Comparison of ENCODE assay signal across 21 mouse cellular contexts in the genomic region with DNA sequence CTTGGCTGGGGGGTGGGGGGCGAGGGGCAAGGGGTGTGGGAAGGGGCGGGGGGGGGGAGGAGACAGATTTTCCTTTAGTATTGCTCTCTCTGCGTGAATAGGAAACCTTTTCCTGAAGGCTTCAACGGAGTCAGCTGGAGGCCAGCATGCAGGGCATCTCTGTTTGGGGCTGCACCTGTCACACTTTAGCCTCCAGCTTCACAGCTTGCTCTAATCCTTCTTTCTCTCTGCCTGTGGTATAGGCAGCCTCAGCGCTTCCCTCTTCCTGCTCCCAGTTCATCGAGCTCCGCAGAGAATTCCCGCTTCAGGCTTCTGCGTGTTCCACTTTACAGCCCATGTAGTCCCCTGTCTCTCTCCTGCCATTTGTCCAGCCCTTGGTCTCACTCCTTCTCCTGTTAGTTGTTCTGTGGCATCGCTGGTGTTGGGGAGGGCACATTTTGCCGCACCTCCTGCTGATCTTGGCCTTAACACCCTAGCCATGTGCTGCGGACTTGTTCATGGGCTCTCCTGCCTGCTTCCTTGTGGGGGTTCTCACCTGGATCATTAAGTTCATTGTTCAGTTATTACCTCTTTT. TPM values are rescaled to one million over a fixed set of nuclear protein-coding genes. Genes with fewer than 3 reads are reported as not detected.
DNase-seq lines count a peak whose midpoint lies in the region; ATAC-seq lines count a peak whose summit lies in the region.
"Had no signal": no experiment of that assay in that cellular context is flagged by ENCODE, and none has a peak within 500 bp of the region (broad histone marks: within the 10 kb centered on the region; RNA-seq: fewer than 3 reads in every experiment).

No protein-coding gene starts in this region.

- no peak overlapping the region for H3K4me2 ChIP-seq in limb, embryonic 12.5 days
- H3K4me2 ChIP-seq in midbrain, embryonic 16.5 days (ENCODE audit: low read length): no peak overlapping the region
- H3K4me2 ChIP-seq: neural tube, embryonic 12.5 days had no signal

- peak overlapping the region; percentile 8; the same call in 1 of the 2 replicates for H3K9ac ChIP-seq in limb, embryonic 12.5 days (replicated peaks)
- H3K9ac ChIP-seq in midbrain, embryonic 16.5 days (ENCODE audit: low read depth, low read length): no peak overlapping the region
- H3K9ac ChIP-seq: neural tube, embryonic 12.5 days had no signal

- 23% methylated on average over 12 of the region's 12 CpGs for WGBS in limb, embryonic 12.5 days
- 18% methylated on average over 12 of the region's 12 CpGs for WGBS in limb, embryonic 10.5 days
- WGBS in midbrain, embryonic 16.5 days: 20% methylated on average over 10 of the region's 12 CpGs

- H3K4me1 ChIP-seq in limb, embryonic 12.5 days (replicated peaks): peaks cover 10% of the 10 kb centered on the region
- peaks cover 6% of the 10 kb centered on the region; the same call in 1 of the 2 replicates for H3K4me1 ChIP-seq in limb, embryonic 10.5 days
- peaks cover 5% of the 10 kb centered on the region; the same call in 1 of the 2 replicates for H3K4me1 ChIP-seq in midbrain, embryonic 16.5 days (ENCODE audit: control insufficient read depth, insufficient read depth, low read length)
- H3K4me1 ChIP-seq: neural tube, embryonic 12.5 days had no signal

- no peak overlapping the region for H3K4me3 ChIP-seq in limb, embryonic 12.5 days (replicated peaks)
- H3K4me3 ChIP-seq in limb, embryonic 10.5 days: no peak overlapping the region
- no peak overlapping the region for H3K4me3 ChIP-seq in midbrain, embryonic 16.5 days (ENCODE audit: low read depth, low read length)
- H3K4me3 ChIP-seq: erythroblast, embryonic 14.5 days; neural tube, embryonic 12.5 days had no signal

- peak; percentile 90 for ATAC-seq in cerebellum, adult (ENCODE audit: insufficient number of reproducible peaks, low FRiP score, low TSS enrichment)
- ATAC-seq in limb, embryonic 12.5 days (ENCODE audit: insufficient number of reproducible peaks, insufficient read depth, low FRiP score, low TSS enrichment, low read depth): no peak
- ATAC-seq in midbrain, embryonic 16.5 days: peak; percentile 36; the same call in 1 of the 2 replicates
- ATAC-seq: CD4-positive, CD25-positive, alpha-beta regulatory T cell, adult 4 months had no signal

- H3K36me3 ChIP-seq in limb, embryonic 12.5 days: no peaks in the 10 kb centered on the region
- no peaks in the 10 kb centered on the region for H3K36me3 ChIP-seq in limb, embryonic 10.5 days
- no peaks in the 10 kb centered on the region for H3K36me3 ChIP-seq in midbrain, embryonic 16.5 days (ENCODE audit: control insufficient read depth, insufficient read depth, low read length)
- H3K36me3 ChIP-seq: G1E; neural tube, embryonic 12.5 days had no signal

- DNase-seq in cerebellum, postnatal 4 days (ENCODE audit: low spot score in 2 of 2): no peak
- no peak for DNase-seq in limb, embryonic 10.5 days (ENCODE audit: low spot score)
- DNase-seq in cerebellum, postnatal 10 days: peak; percentile 73 to 84
- no peak for DNase-seq in frontal cortex, postnatal 36 days (ENCODE audit: low spot score in 2 of 2)
- DNase-seq in left cerebral cortex, adult 11 months (ENCODE audit: low spot score): no peak
- DNase-seq: gastrocnemius, postnatal 25 days; kidney, adult 2 months; kidney, postnatal 25 days; liver; lung, adult 18-20 months; lung, postnatal 36 days; thymus, postnatal 14 days had no signal

- no peak overlapping the region for H3K27ac ChIP-seq in limb, embryonic 12.5 days
- H3K27ac ChIP-seq in limb, embryonic 10.5 days: no peak overlapping the region
- no peak overlapping the region for H3K27ac ChIP-seq in midbrain, embryonic 16.5 days (ENCODE audit: low read length)
- H3K27ac ChIP-seq: neural tube, embryonic 12.5 days; stomach, postnatal 0 days had no signal

- H3K27me3 ChIP-seq in limb, embryonic 12.5 days: peaks cover 16% of the 10 kb centered on the region
- H3K27me3 ChIP-seq in limb, embryonic 10.5 days (ENCODE audit: low read depth, poor library complexity, severe bottlenecking): peaks cover 26% of the 10 kb centered on the region
- H3K27me3 ChIP-seq in midbrain, embryonic 16.5 days (ENCODE audit: control insufficient read depth, insufficient read depth, low read depth, low read length): no peaks in the 10 kb centered on the region

- no peaks in the 10 kb centered on the region; the same call in 1 of the 2 replicates for H3K9me3 ChIP-seq in limb, embryonic 12.5 days
- no peaks in the 10 kb centered on the region for H3K9me3 ChIP-seq in limb, embryonic 10.5 days (replicated peaks)
- no peaks in the 10 kb centered on the region for H3K9me3 ChIP-seq in midbrain, embryonic 16.5 days (replicated peaks; ENCODE audit: control insufficient read depth, low read length, poor library complexity, severe bottlenecking)
- H3K9me3 ChIP-seq: G1E; neural tube, embryonic 12.5 days had no signal

RNA-seq across cellular contexts. Expression of a gene that starts 51.7 kb away (rescaled TPM):
- polyA plus RNA-seq in limb, embryonic 12.5 days (2016; fragmentation: Nextera tagmentation; extraction: Ambion mirVana): 0.69 and 0.78 TPM in 2 replicates
- polyA plus RNA-seq in limb, embryonic 10.5 days (2016; fragmentation: Nextera tagmentation; extraction: Ambion mirVana): 0.03 and 0.08 TPM in 2 replicates
- 37.3 and 40.3 TPM in 2 replicates for polyA plus RNA-seq in midbrain, embryonic 16.5 days (2015; fragmentation: Nextera tagmentation; extraction: Ambion mirVana)
- polyA plus RNA-seq: CD4-positive, CD25-positive, alpha-beta regulatory T cell, adult 4 months; erythroblast, embryonic 14.5 days; G1E had no signal

RNA-seq across cellular contexts. Expression of a gene that starts 53.4 kb away (rescaled TPM):
- polyA plus RNA-seq in limb, embryonic 12.5 days (2016; fragmentation: Nextera tagmentation; extraction: Ambion mirVana): 0.33 and 0.42 TPM in 2 replicates
- polyA plus RNA-seq in limb, embryonic 10.5 days (2016; fragmentation: Nextera tagmentation; extraction: Ambion mirVana): not detected in 2 replicates
- 0.26 and 0.57 TPM in 2 replicates for polyA plus RNA-seq in midbrain, embryonic 16.5 days (2015; fragmentation: Nextera tagmentation; extraction: Ambion mirVana)
- polyA plus RNA-seq: CD4-positive, CD25-positive, alpha-beta regulatory T cell, adult 4 months; erythroblast, embryonic 14.5 days; G1E; heart, postnatal 0 days; kidney, adult 2 months had no signal

Comparison
In these comparisons a context has a peak if more than half of its experiments do, and no peak if none do; other contexts are left out.
1. DNase-seq: peak in cerebellum, postnatal 10 days (2 of 2); none in cerebellum, postnatal 4 days (0 of 2), limb, embryonic 10.5 days (single experiment), frontal cortex, postnatal 36 days (0 of 2) and left cerebral cortex, adult 11 months (single experiment).
2. RNA of a gene that starts 51.7 kb away (polyA plus RNA-seq): 37.3 to 40.3 TPM in midbrain, embryonic 16.5 days; 0.69 to 0.78 TPM in limb, embryonic 12.5 days and 0.03 to 0.08 TPM in limb, embryonic 10.5 days; every median in the first group is over 10 times any median in the second.